Mouse (Mus musculus) MEL (cell line): ENCODE measurements around the gene Olfr1006. TPM values are rescaled to one million over a fixed set of nuclear protein-coding genes. Genes with fewer than 3 reads are reported as not detected.

Experiments used
- DNase-seq: peaks from one replicate; pipeline ENCODE4 v3.0.0; 2011; ENCODE audit warnings: low read depth, low spot score
- H3K27ac ChIP-seq: 2 replicates; pipeline ENCODE4 v1.5.1; 2012; ENCODE audit warnings: low read depth, mild to moderate bottlenecking, control low read depth, low read length, moderate library complexity; ENCODE audit not compliant: control insufficient read depth
- H3K27me3 ChIP-seq, 2 experiments: fragments of 150-350 bp in 1 of 2; sonication (generic) in 1 of 2; 2 replicates each; pipeline ENCODE4 v1.6.1; 2012; ENCODE audit warnings: low read length in 2 of 2, mild to moderate bottlenecking in 2 of 2, improper control_type of control experiment in 1 of 2, moderate library complexity in 1 of 2; ENCODE audit not compliant: insufficient read depth in 2 of 2, control insufficient read depth in 1 of 2
- H3K36me3 ChIP-seq, 2 experiments: 2 replicates each; pipeline ENCODE4 v1.6.1; 2012 to 2014; ENCODE audit warnings: low read length in 2 of 2, improper control_type of control experiment in 1 of 2, inconsistent platforms in 1 of 2, mild to moderate bottlenecking in 1 of 2; ENCODE audit not compliant: insufficient read depth in 2 of 2, control insufficient read depth in 1 of 2
- H3K4me1 ChIP-seq, 2 experiments: fragments of 150-350 bp in 1 of 2; sonication (generic) in 1 of 2; 2 replicates each; pipeline ENCODE4 v1.6.1; 2012; ENCODE audit warnings: low read length in 2 of 2, improper control_type of control experiment in 1 of 2, mild to moderate bottlenecking in 1 of 2; ENCODE audit not compliant: insufficient read depth in 2 of 2, control insufficient read depth in 1 of 2
- H3K4me3 ChIP-seq, 2 experiments: fragments of 150-350 bp in 1 of 2; sonication (generic) in 1 of 2; 2 replicates each; pipeline ENCODE4 v1.5.1; 2012; ENCODE audit warnings: low read depth in 2 of 2, low read length in 2 of 2, mild to moderate bottlenecking in 2 of 2, moderate library complexity in 2 of 2, control low read depth in 1 of 2, improper control_type of control experiment in 1 of 2; ENCODE audit not compliant: control insufficient read depth in 1 of 2, insufficient read depth in 1 of 2
- H3K79me2 ChIP-seq: 2 replicates; pipeline ENCODE4 v1.6.1; 2012; ENCODE audit warnings: mild to moderate bottlenecking, low read length, moderate library complexity; ENCODE audit not compliant: control insufficient read depth, poor library complexity, insufficient read depth
- H3K9ac ChIP-seq: 2 replicates; pipeline ENCODE4 v1.6.1; 2012; ENCODE audit warnings: low read depth, mild to moderate bottlenecking, control low read depth, low read length, moderate library complexity; ENCODE audit not compliant: control insufficient read depth, poor library complexity, severe bottlenecking
- H3K9me3 ChIP-seq: fragments of 150-350 bp; sonication (generic); replicated peaks from 2 replicates; pipeline ENCODE4 v1.6.1; 2012; ENCODE audit warnings: mild to moderate bottlenecking, low read length, improper control_type of control experiment, moderate library complexity; ENCODE audit not compliant: insufficient read depth
- ETS1 ChIP-seq: IDR thresholded peaks from 2 replicates; pipeline ENCODE4 v1.6.1; 2012; ENCODE audit warnings: low read depth, mild to moderate bottlenecking, inconsistent platforms, low read length, improper control_type of control experiment, moderate library complexity
- GABPA ChIP-seq: IDR thresholded peaks from 2 replicates; pipeline ENCODE4 v1.6.1; 2012; ENCODE audit warnings: low read depth, mild to moderate bottlenecking, inconsistent platforms, low read length, improper control_type of control experiment, moderate library complexity
- JUND ChIP-seq: IDR thresholded peaks from 2 replicates; pipeline ENCODE4 v1.6.1; 2011; ENCODE audit warnings: low read depth, mild to moderate bottlenecking, improper control_type of control experiment, low read length
- KAT2A ChIP-seq: conservative IDR thresholded peaks from 2 replicates; pipeline ENCODE4 v1.6.1; 2012; ENCODE audit warnings: low read depth, low read length, improper control_type of control experiment, inconsistent platforms
- MEF2A ChIP-seq: IDR thresholded peaks from 2 replicates; pipeline ENCODE4 v1.6.1; 2014; ENCODE audit warnings: low read depth, mild to moderate bottlenecking, inconsistent platforms, low read length, improper control_type of control experiment; ENCODE audit not compliant: poor library complexity, insufficient replicate concordance, severe bottlenecking; ENCODE audit errors: extremely low read depth
- NRF1 ChIP-seq: IDR thresholded peaks from 2 replicates; pipeline ENCODE4 v1.6.1; 2014; ENCODE audit warnings: low read depth, mild to moderate bottlenecking, inconsistent platforms, low read length, improper control_type of control experiment, moderate library complexity; ENCODE audit not compliant: poor library complexity, insufficient read depth, severe bottlenecking
- POLR2A ChIP-seq, 2 experiments: IDR thresholded peaks; 2 replicates each; pipeline ENCODE4 v1.6.1; 2011 to 2012; ENCODE audit warnings: low read length in 2 of 2, mild to moderate bottlenecking in 2 of 2, control low read depth in 1 of 2, improper control_type of control experiment in 1 of 2, low read depth in 1 of 2, moderate library complexity in 1 of 2; ENCODE audit not compliant: control insufficient read depth in 1 of 2, insufficient read depth in 1 of 2, poor library complexity in 1 of 2
- POLR2AphosphoS5 ChIP-seq: IDR thresholded peaks from 2 replicates; pipeline ENCODE4 v1.6.1; 2012; ENCODE audit warnings: low read depth, borderline replicate concordance, mild to moderate bottlenecking, inconsistent platforms, low read length, moderate library complexity, mixed read lengths
- RAD21 ChIP-seq: IDR thresholded peaks from 2 replicates; pipeline ENCODE4 v1.6.1; 2011; ENCODE audit warnings: mild to moderate bottlenecking, low read depth, low read length, improper control_type of control experiment
- SIN3A ChIP-seq: IDR thresholded peaks from 2 replicates; pipeline ENCODE4 v1.6.1; 2012; ENCODE audit warnings: low read length, improper control_type of control experiment, inconsistent platforms
- TAL1 ChIP-seq: IDR thresholded peaks from 2 replicates; pipeline ENCODE4 v1.6.1; 2012; ENCODE audit warnings: mild to moderate bottlenecking, inconsistent platforms, low read length, moderate library complexity, mixed read lengths
- TBP ChIP-seq: IDR thresholded peaks from 2 replicates; pipeline ENCODE4 v1.8.0; 2011; ENCODE audit warnings: low read depth, low read length, improper control_type of control experiment
- TCF12 ChIP-seq: IDR thresholded peaks from 2 replicates; pipeline ENCODE4 v1.6.1; 2014; ENCODE audit warnings: low read depth, mild to moderate bottlenecking, inconsistent platforms, low read length, improper control_type of control experiment, moderate library complexity
- USF2 ChIP-seq, 2 experiments: IDR thresholded peaks; 2 replicates each; pipeline ENCODE4 v1.6.1; 2011 to 2012; ENCODE audit warnings: improper control_type of control experiment in 2 of 2, low read length in 2 of 2, borderline replicate concordance in 1 of 2, inconsistent platforms in 1 of 2, low read depth in 1 of 2, mild to moderate bottlenecking in 1 of 2; ENCODE audit not compliant: insufficient read depth in 1 of 2
- ZC3H11A ChIP-seq: IDR thresholded peaks from 2 replicates; pipeline ENCODE4 v1.6.1; 2012; ENCODE audit warnings: low read depth, mild to moderate bottlenecking, inconsistent platforms, low read length, improper control_type of control experiment
- ZMIZ1 ChIP-seq: IDR thresholded peaks from 2 replicates; pipeline ENCODE4 v1.6.1; 2012; ENCODE audit warnings: low read depth, mild to moderate bottlenecking, inconsistent platforms, low read length, improper control_type of control experiment, moderate library complexity
- polyA plus RNA-seq, 2 experiments: library from polyadenylated mRNA; stranded (reverse) in 1 of 2; unstranded in 1 of 2; fragments of >175 nt in 1 of 2; fragments of >200 nt in 1 of 2; gene quantifications; 2 replicates each; pipeline versions ENCODE4 v1.2.1 to v1.2.4; 2012; ENCODE audit warnings: low replicate concordance in 2 of 2, low read depth in 1 of 2; ENCODE audit not compliant: insufficient read length in 2 of 2, insufficient read depth in 1 of 2, missing spikeins in 1 of 2
- total RNA-seq: library from RNA; depleted of rRNA; stranded (reverse); fragments of 300-350 nt; gene quantifications from 2 replicates; pipeline ENCODE4 v1.2.3, GENCODE M21; 2012; rRNA removed

The Olfr1006 gene
- total and polyA plus RNA-seq, 3 experiments, result not detected

DNA sequence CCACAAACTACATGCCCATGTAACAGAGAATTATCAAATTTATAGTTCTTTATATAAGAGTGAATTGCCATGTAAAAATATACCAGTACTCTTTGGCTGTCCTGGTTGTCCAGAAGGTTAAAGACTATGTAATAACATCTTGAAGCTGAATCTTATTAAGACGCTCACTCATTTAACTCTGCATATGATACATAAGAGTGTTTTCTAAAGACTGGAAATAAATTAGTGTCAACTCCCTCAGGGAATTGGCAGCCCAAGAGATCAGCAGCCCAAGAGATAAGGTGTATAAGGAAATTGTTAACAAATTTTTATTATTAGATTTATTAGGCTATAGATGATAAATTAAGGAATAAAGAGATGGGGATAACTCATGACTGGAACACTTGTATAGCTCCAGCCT lies 28.0 kb downstream of the Olfr1006 start, which contains the start of gene Olfr1002:
Gene Olfr1002 (minus strand): TSS at position 101 of the 400 bp plus-strand sequence.
- TF ChIP-seq TAL1 (no peak), POLR2A (IDR thresholded peaks at IDR 0.05; ENCODE audit: control insufficient read depth in 1 of 2, insufficient read depth in 1 of 2, low read depth in 1 of 2, low read length in 2 of 2, poor library complexity in 1 of 2) (no peak), ZC3H11A (no peak), JUND (no peak), POLR2AphosphoS5 (no peak), RAD21 (no peak), TBP (no peak), SIN3A (no peak), TCF12 (no peak), NRF1 (no peak), USF2 (IDR thresholded peaks at IDR 0.05; ENCODE audit: borderline replicate concordance in 1 of 2, insufficient read depth in 1 of 2, low read depth in 1 of 2, low read length in 2 of 2) (no peak), ZMIZ1 (no peak), MEF2A (no peak), KAT2A (no peak), ETS1 (no peak), GABPA (no peak)
- Histone ChIP-seq H3K79me2 (no peaks in the 10 kb centered on the region), H3K9me3 (no peaks in the 10 kb centered on the region), H3K27ac (no peak within 1 kb of the TSS), H3K36me3 (no peaks in the 10 kb centered on the region), H3K27me3 (no peaks in the 10 kb centered on the region), H3K4me3 (no peak within 1 kb of the TSS), H3K4me1 (no peaks in the 10 kb centered on the region), H3K9ac (no peak within 1 kb of the TSS)
- no peak for DNase-seq

Other genes starting within 250 kb of the Olfr1006 start
- gene Olfr994, start 242.3 kb downstream of the Olfr1006 start, total RNA-seq, result not detected in 2 replicates
- not detected for gene Olfr994, start 242.3 kb downstream of the Olfr1006 start, polyA plus RNA-seq
- not detected in 2 replicates for gene Olfr995, start 235.1 kb downstream of the Olfr1006 start, total RNA-seq
- not detected for gene Olfr995, start 235.1 kb downstream of the Olfr1006 start, polyA plus RNA-seq
- not detected in 2 replicates for gene 4833423E24Rik, start 159.7 kb downstream of the Olfr1006 start, total RNA-seq
- not detected for gene 4833423E24Rik, start 159.7 kb downstream of the Olfr1006 start, polyA plus RNA-seq
- not detected in 2 replicates for gene Olfr996, start 99.6 kb downstream of the Olfr1006 start, total RNA-seq
- gene Olfr996, start 99.6 kb downstream of the Olfr1006 start, polyA plus RNA-seq, result not detected
- gene Olfr998, start 89.8 kb downstream of the Olfr1006 start, total RNA-seq, result not detected in 2 replicates
- gene Olfr998, start 89.8 kb downstream of the Olfr1006 start, polyA plus RNA-seq, result not detected
- not detected in 2 replicates for gene Olfr1000, start 66.9 kb downstream of the Olfr1006 start, total RNA-seq
- gene Olfr1000, start 66.9 kb downstream of the Olfr1006 start, polyA plus RNA-seq, result not detected
- not detected in 2 replicates for gene Olfr1002, start 28.1 kb downstream of the Olfr1006 start, total RNA-seq
- gene Olfr1002, start 28.1 kb downstream of the Olfr1006 start, polyA plus RNA-seq, result not detected
- gene Olfr154, start 14.3 kb downstream of the Olfr1006 start, total RNA-seq, result not detected in 2 replicates
- gene Olfr154, start 14.3 kb downstream of the Olfr1006 start, polyA plus RNA-seq, result not detected
- gene Olfr1008, start 10.7 kb upstream of the Olfr1006 start, total RNA-seq, result not detected in 2 replicates
- gene Olfr1008, start 10.7 kb upstream of the Olfr1006 start, polyA plus RNA-seq, result not detected
- not detected in 2 replicates for gene Olfr1009, start 36.7 kb upstream of the Olfr1006 start, total RNA-seq
- not detected for gene Olfr1009, start 36.7 kb upstream of the Olfr1006 start, polyA plus RNA-seq
- not detected in 2 replicates for gene Olfr1012, start 84.0 kb upstream of the Olfr1006 start, total RNA-seq
- gene Olfr1012, start 84.0 kb upstream of the Olfr1006 start, polyA plus RNA-seq, result not detected
- not detected in 2 replicates for gene Olfr1013, start 88.3 kb upstream of the Olfr1006 start, total RNA-seq
- gene Olfr1013, start 88.3 kb upstream of the Olfr1006 start, polyA plus RNA-seq, result not detected
- gene Olfr1014, start 93.9 kb upstream of the Olfr1006 start, total RNA-seq, result not detected in 2 replicates
- gene Olfr1014, start 93.9 kb upstream of the Olfr1006 start, polyA plus RNA-seq, result not detected
- not detected in 2 replicates for gene Olfr1015, start 103.2 kb upstream of the Olfr1006 start, total RNA-seq
- not detected for gene Olfr1015, start 103.2 kb upstream of the Olfr1006 start, polyA plus RNA-seq
- not detected in 2 replicates for gene Olfr1016, start 123.8 kb upstream of the Olfr1006 start, total RNA-seq
- gene Olfr1016, start 123.8 kb upstream of the Olfr1006 start, polyA plus RNA-seq, result not detected
- not detected in 2 replicates for gene Olfr1018, start 139.7 kb upstream of the Olfr1006 start, total RNA-seq
- not detected for gene Olfr1018, start 139.7 kb upstream of the Olfr1006 start, polyA plus RNA-seq
- not detected in 2 replicates for gene Olfr1019, start 166.7 kb upstream of the Olfr1006 start, total RNA-seq
- gene Olfr1019, start 166.7 kb upstream of the Olfr1006 start, polyA plus RNA-seq, result not detected
- gene Olfr1020, start 168.3 kb upstream of the Olfr1006 start, total RNA-seq, result not detected in 2 replicates
- not detected for gene Olfr1020, start 168.3 kb upstream of the Olfr1006 start, polyA plus RNA-seq
- not detected in 2 replicates for gene Olfr1022, start 189.8 kb upstream of the Olfr1006 start, total RNA-seq
- not detected for gene Olfr1022, start 189.8 kb upstream of the Olfr1006 start, polyA plus RNA-seq
- gene Olfr1023, start 206.9 kb upstream of the Olfr1006 start, total RNA-seq, result not detected in 2 replicates
- not detected for gene Olfr1023, start 206.9 kb upstream of the Olfr1006 start, polyA plus RNA-seq
- not detected in 2 replicates for gene Olfr1024, start 226.3 kb upstream of the Olfr1006 start, total RNA-seq
- gene Olfr1024, start 226.3 kb upstream of the Olfr1006 start, polyA plus RNA-seq, result not detected
- gene Olfr1025-ps1, start 236.4 kb upstream of the Olfr1006 start, total RNA-seq, result not detected in 2 replicates
- not detected for gene Olfr1025-ps1, start 236.4 kb upstream of the Olfr1006 start, polyA plus RNA-seq
- not detected in 2 replicates for gene Olfr1026, start 242.8 kb upstream of the Olfr1006 start, total RNA-seq
- gene Olfr1026, start 242.8 kb upstream of the Olfr1006 start, polyA plus RNA-seq, result not detected